Mouse (Mus musculus) 416B (cell line): ENCODE measurements around the gene Fcgr4.
A peak's percentile ranks its signal among the peaks of the same experiment; 100 is the strongest.
"Not testable (repeated sequence)": the region's sequence is repeated elsewhere in the genome, so short reads cannot be mapped to it uniquely, and the experiment has no call there.

Experiments
- DNase-seq: peaks from one replicate; pipeline ENCODE4 v3.0.0; 2011; ENCODE audit warnings: low read depth

Gene Fcgr4

GRCm38 (mm10) chr1:171018737-171019136 lies at the start of gene Fcgr4:
Gene Fcgr4 (plus strand): TSS chr1:171018920.
- no peak for DNase-seq

- no peak for DNase-seq
Measured at GRCm38 (mm10) chr1:170972494-170972893, 46.2 kb upstream of the Fcgr4 start.

- DNase-seq: peak; percentile 83
Measured at GRCm38 (mm10) chr1:170972936-170973335, 45.8 kb upstream of the Fcgr4 start.

GRCm38 (mm10) chr1:170974171-170974570 lies 44.5 kb upstream of the Fcgr4 start:
- DNase-seq: no peak

GRCm38 (mm10) chr1:170974736-170975135 lies 44.0 kb upstream of the Fcgr4 start:
- no peak for DNase-seq

- not testable (repeated sequence) for DNase-seq
Measured at GRCm38 (mm10) chr1:170975350-170975749, 43.4 kb upstream of the Fcgr4 start.

- DNase-seq: peak; percentile 57
Measured at GRCm38 (mm10) chr1:170975751-170976161, 43.0 kb upstream of the Fcgr4 start.

GRCm38 (mm10) chr1:170976447-170976846 lies 42.3 kb upstream of the Fcgr4 start, which contains the start of gene Fcgr2b:
Gene Fcgr2b (minus strand): TSS chr1:170976547.
- no peak for DNase-seq

GRCm38 (mm10) chr1:170978601-170979000 lies 40.1 kb upstream of the Fcgr4 start:
- peak; percentile 76 for DNase-seq

GRCm38 (mm10) chr1:170981679-170982078 lies 37.0 kb upstream of the Fcgr4 start:
- not testable (repeated sequence) for DNase-seq

- no peak for DNase-seq
Measured at GRCm38 (mm10) chr1:170982301-170982700, 36.4 kb upstream of the Fcgr4 start.

GRCm38 (mm10) chr1:170983066-170983465 lies 35.7 kb upstream of the Fcgr4 start:
- DNase-seq: no peak

- DNase-seq: no peak
Measured at GRCm38 (mm10) chr1:170985092-170985491, 33.6 kb upstream of the Fcgr4 start.

- DNase-seq: no peak
Measured at GRCm38 (mm10) chr1:170985861-170986260, 32.9 kb upstream of the Fcgr4 start.

GRCm38 (mm10) chr1:170989656-170990055 lies 29.1 kb upstream of the Fcgr4 start:
- no peak for DNase-seq

GRCm38 (mm10) chr1:170992550-170992949 lies 26.2 kb upstream of the Fcgr4 start:
- DNase-seq: peak; percentile 72

GRCm38 (mm10) chr1:170996034-170996433 lies 22.7 kb upstream of the Fcgr4 start:
- peak; percentile 74 for DNase-seq

- peak; percentile 88 for DNase-seq
Measured at GRCm38 (mm10) chr1:170996753-170997152, 22.0 kb upstream of the Fcgr4 start.

- DNase-seq: peak; percentile 91
Measured at GRCm38 (mm10) chr1:170997756-170998655, 20.7 kb upstream of the Fcgr4 start.

- peak; percentile 28 for DNase-seq
Measured at GRCm38 (mm10) chr1:170999811-171000210, 18.9 kb upstream of the Fcgr4 start.

GRCm38 (mm10) chr1:171005081-171005480 lies 13.6 kb upstream of the Fcgr4 start:
- no peak for DNase-seq

- no peak for DNase-seq
Measured at GRCm38 (mm10) chr1:171005586-171005985, 13.1 kb upstream of the Fcgr4 start.

GRCm38 (mm10) chr1:171006335-171006734 lies 12.4 kb upstream of the Fcgr4 start:
- DNase-seq: peak; percentile 50

- DNase-seq: peak; percentile 54
Measured at GRCm38 (mm10) chr1:171006905-171007304, 11.8 kb upstream of the Fcgr4 start.
